Mouse (Mus musculus) lung, adult 2 months (tissue): Measurements from ENCODE around the gene Exoc6.

Experiments used
- CTCF ChIP-seq: fragments of 200-500 bp; IDR thresholded peaks from 2 replicates; pipeline ENCODE4 v1.5.1; 2011; ENCODE audit warnings: mild to moderate bottlenecking, low read length, control low read depth; ENCODE audit not compliant: insufficient read depth
- POLR2A ChIP-seq: fragments of 200-500 bp; IDR thresholded peaks from 2 replicates; pipeline ENCODE4 v1.6.1; 2011; ENCODE audit warnings: low read depth, mild to moderate bottlenecking, control low read depth, low read length, borderline replicate concordance; ENCODE audit errors: extremely low read depth

GRCm38 (mm10) chr19:37719166-37719565 is 168.9 kb downstream of the Exoc6 start:
- TF ChIP-seq CTCF, result no peak
- TF ChIP-seq POLR2A, result no peak
